Mouse (Mus musculus) adrenal gland, postnatal 0 days (tissue): ENCODE data around the gene Fkbp4. TPM values are rescaled to one million over a fixed set of nuclear protein-coding genes. Genes with fewer than 3 reads are reported as not detected.

Source experiments
- polyA plus RNA-seq: library from polyadenylated mRNA; unstranded; fragments of >200 nt; fragmentation: Nextera tagmentation; extraction: Ambion mirVana; gene quantifications from 2 replicates; pipeline ENCODE4 v1.2.1, GENCODE M21; 2015

The Fkbp4 gene
- 161 and 192 TPM in 2 replicates for polyA plus RNA-seq

GRCm38 (mm10) chr6:128438317-128438870 lies at the start of gene Fkbp4:
Gene Fkbp4, minus strand, starts transcription at chr6:128438677.

GRCm38 (mm10) chr6:128424269-128425019 lies 14.0 kb downstream of the Fkbp4 start, which contains the start of gene Itfg2:
Gene Itfg2, minus strand, starts transcription at chr6:128424931.

GRCm38 (mm10) chr6:128398996-128399395 lies 39.5 kb downstream of the Fkbp4 start, which contains the start of gene Nrip2:
Gene Nrip2, plus strand, starts transcription at chr6:128399296.

Other genes with a start within 250 kb of the Fkbp4 start
- 0.95 and 1.1 TPM in 2 replicates for gene Tead4, start 137.9 kb downstream of the Fkbp4 start, polyA plus RNA-seq
- 8.7 and 14.9 TPM in 2 replicates for gene Tulp3, start 82.8 kb downstream of the Fkbp4 start, polyA plus RNA-seq
- 35.5 and 40.3 TPM in 2 replicates for gene Rhno1, start 75.8 kb downstream of the Fkbp4 start, polyA plus RNA-seq
- 6.0 and 6.9 TPM in 2 replicates for gene Foxm1, start 75.7 kb downstream of the Fkbp4 start, polyA plus RNA-seq
- 0.16 TPM in 1 of 2 replicates, not detected in the other for gene Tex52, start 63.2 kb downstream of the Fkbp4 start, polyA plus RNA-seq
- gene Gm44596, start 63.2 kb downstream of the Fkbp4 start, polyA plus RNA-seq = not detected in 2 replicates
- gene Nrip2, start 39.4 kb downstream of the Fkbp4 start, polyA plus RNA-seq = 5.3 and 6.0 TPM in 2 replicates
- gene Itfg2, start 13.7 kb downstream of the Fkbp4 start, polyA plus RNA-seq = 20.5 and 21.0 TPM in 2 replicates
- gene Pzp, start 88.0 kb upstream of the Fkbp4 start, polyA plus RNA-seq = 29.3 and 42.7 TPM in 2 replicates
- 0.80 and 1.3 TPM in 2 replicates for gene A2ml1, start 142.9 kb upstream of the Fkbp4 start, polyA plus RNA-seq
- 0.14 TPM in 1 of 2 replicates, not detected in the other for gene Klrb1a, start 184.9 kb upstream of the Fkbp4 start, polyA plus RNA-seq
- 1.1 TPM in 1 of 2 replicates, not detected in the other for gene Clec2h, start 223.7 kb upstream of the Fkbp4 start, polyA plus RNA-seq